Mouse (Mus musculus) c-Kit-positive CD71-positive TER-119-negative erythroid progenitor cells, embryonic 14.5 days (primary cell): Measurements from ENCODE around the gene Hrk.

Source experiments
- DNase-seq: peaks from one replicate; pipeline ENCODE4 v3.0.0-alpha.2; 2013; ENCODE audit warnings: low read depth

Hrk gene

GRCm38 (mm10) chr5:118165462-118165861 is 1.0 kb downstream of the Hrk start:
- no peak for DNase-seq

GRCm38 (mm10) chr5:118167561-118167995 is 3.1 kb downstream of the Hrk start:
- DNase-seq: no peak

GRCm38 (mm10) chr5:118169222-118170221 is 5.1 kb downstream of the Hrk start:
- DNase-seq: no peak

GRCm38 (mm10) chr5:118170888-118171529 is 6.6 kb downstream of the Hrk start:
- no peak for DNase-seq

- DNase-seq: no peak
Measured at GRCm38 (mm10) chr5:118171665-118172064, 7.2 kb downstream of the Hrk start.

GRCm38 (mm10) chr5:118172078-118172723 is 7.8 kb downstream of the Hrk start:
- DNase-seq: no peak

- DNase-seq: no peak
Measured at GRCm38 (mm10) chr5:118174310-118175009, 10.0 kb downstream of the Hrk start.

- DNase-seq: no peak
Measured at GRCm38 (mm10) chr5:118175137-118175536, 10.7 kb downstream of the Hrk start.

GRCm38 (mm10) chr5:118177640-118178039 is 13.2 kb downstream of the Hrk start:
- no peak for DNase-seq

GRCm38 (mm10) chr5:118186903-118187633 is 22.6 kb downstream of the Hrk start:
- DNase-seq: no peak

- DNase-seq: no peak
Measured at GRCm38 (mm10) chr5:118188356-118188755, 23.9 kb downstream of the Hrk start.

- DNase-seq: no peak
Measured at GRCm38 (mm10) chr5:118190491-118190890, 26.0 kb downstream of the Hrk start.

GRCm38 (mm10) chr5:118192221-118192620 is 27.8 kb downstream of the Hrk start:
- no peak for DNase-seq

- DNase-seq: no peak
Measured at GRCm38 (mm10) chr5:118197421-118197820, 33.0 kb downstream of the Hrk start.

GRCm38 (mm10) chr5:118199670-118200069 is 35.2 kb downstream of the Hrk start:
- no peak for DNase-seq

GRCm38 (mm10) chr5:118204675-118205440 is 40.4 kb downstream of the Hrk start:
- no peak for DNase-seq

- no peak for DNase-seq
Measured at GRCm38 (mm10) chr5:118205852-118206251, 41.4 kb downstream of the Hrk start.

- DNase-seq: no peak
Measured at GRCm38 (mm10) chr5:118214012-118214411, 49.6 kb downstream of the Hrk start.

- no peak for DNase-seq
Measured at GRCm38 (mm10) chr5:118214418-118215154, 50.1 kb downstream of the Hrk start.

GRCm38 (mm10) chr5:118217410-118217809 is 53.0 kb downstream of the Hrk start:
- DNase-seq: no peak
